Mouse (Mus musculus) thymus, adult 2 months (tissue): ENCODE results near the gene Clybl. TPM values are rescaled to one million over a fixed set of nuclear protein-coding genes. Genes with fewer than 3 reads are reported as not detected.

Experiments used
- DNase-seq: peaks from one replicate; pipeline ENCODE4 v3.0.0; 2021
- H3K27ac ChIP-seq: fragments of 200-500 bp; 2 replicates; pipeline ENCODE4 v1.5.1; 2012; ENCODE audit warnings: low read length, control low read depth; ENCODE audit not compliant: control insufficient read depth, insufficient read depth
- H3K27me3 ChIP-seq: fragments of 200-500 bp; 2 replicates; pipeline ENCODE4 v1.6.1; 2012; ENCODE audit warnings: mild to moderate bottlenecking, low read length, moderate library complexity, mixed read lengths; ENCODE audit not compliant: control insufficient read depth, insufficient read depth
- H3K36me3 ChIP-seq: fragments of 200-500 bp; 2 replicates; pipeline ENCODE4 v1.6.1; 2012; ENCODE audit warnings: mild to moderate bottlenecking, low read length, moderate library complexity; ENCODE audit not compliant: control insufficient read depth, insufficient read depth
- H3K4me1 ChIP-seq: fragments of 200-500 bp; replicated peaks from 2 replicates; pipeline ENCODE4 v1.6.1; 2012; ENCODE audit warnings: low read length; ENCODE audit not compliant: control insufficient read depth, insufficient read depth
- H3K4me3 ChIP-seq: fragments of 200-500 bp; 2 replicates; pipeline ENCODE4 v1.5.1; 2012; ENCODE audit warnings: mild to moderate bottlenecking, low read length, control low read depth, moderate library complexity; ENCODE audit not compliant: control insufficient read depth, insufficient read depth
- CTCF ChIP-seq: fragments of 200-500 bp; IDR thresholded peaks from 2 replicates; pipeline ENCODE4 v1.5.1; 2012; ENCODE audit warnings: mild to moderate bottlenecking, control low read depth, low read length, moderate library complexity, borderline replicate concordance; ENCODE audit not compliant: control insufficient read depth, poor library complexity, insufficient read depth; ENCODE audit errors: extremely low read depth
- POLR2A ChIP-seq: fragments of 200-500 bp; IDR thresholded peaks from 2 replicates; pipeline ENCODE4 v1.6.1; 2012; ENCODE audit warnings: mild to moderate bottlenecking, low read length, control low read depth, moderate library complexity; ENCODE audit not compliant: control insufficient read depth, poor library complexity, insufficient read depth; ENCODE audit errors: extremely low read depth
- WGBS: fragments of 180-500 bp; shearing (Covaris S2); methylation state at CpG from one replicate; pipeline ENCODE4 v1.1.7; 2018; 5-methylcytosine and 5-hydroxymethylcytosine counted together
- polyA plus RNA-seq: library from polyadenylated mRNA; depleted of rRNA; stranded (reverse); fragments of >200 nt; gene quantifications from 2 replicates; pipeline ENCODE4 v1.2.3, GENCODE M21; 2012

Clybl gene
- polyA plus RNA-seq, 1 experiment, result 5.5 TPM

GRCm38 (mm10) chr14:122226666-122227453 lies 45.4 kb downstream of the Clybl start:
- H3K4me1 ChIP-seq, result peaks cover 2% of the 10 kb centered on the region; the same call in 1 of the 2 replicates
- TF ChIP-seq CTCF (no peak), POLR2A (no peak)
- no peak for DNase-seq
- H3K36me3 ChIP-seq, result no peaks in the 10 kb centered on the region
- no peak overlapping the region for H3K4me3 ChIP-seq
- 90% methylated on average over 22 of the region's 22 CpGs for WGBS
- H3K27me3 ChIP-seq, result no peaks in the 10 kb centered on the region
- no peak overlapping the region for H3K27ac ChIP-seq

GRCm38 (mm10) chr14:122227454-122227951 lies 46.0 kb downstream of the Clybl start:
- Histone ChIP-seq H3K27me3 (no peaks in the 10 kb centered on the region), H3K4me3 (no peak overlapping the region), H3K4me1 (peaks cover 2% of the 10 kb centered on the region; the same call in 1 of the 2 replicates), H3K36me3 (no peaks in the 10 kb centered on the region), H3K27ac (no peak overlapping the region)
- no peak for TF ChIP-seq CTCF
- no peak for TF ChIP-seq POLR2A
- no peak for DNase-seq
- 91% methylated on average over 14 of the region's 14 CpGs for WGBS

DNA sequence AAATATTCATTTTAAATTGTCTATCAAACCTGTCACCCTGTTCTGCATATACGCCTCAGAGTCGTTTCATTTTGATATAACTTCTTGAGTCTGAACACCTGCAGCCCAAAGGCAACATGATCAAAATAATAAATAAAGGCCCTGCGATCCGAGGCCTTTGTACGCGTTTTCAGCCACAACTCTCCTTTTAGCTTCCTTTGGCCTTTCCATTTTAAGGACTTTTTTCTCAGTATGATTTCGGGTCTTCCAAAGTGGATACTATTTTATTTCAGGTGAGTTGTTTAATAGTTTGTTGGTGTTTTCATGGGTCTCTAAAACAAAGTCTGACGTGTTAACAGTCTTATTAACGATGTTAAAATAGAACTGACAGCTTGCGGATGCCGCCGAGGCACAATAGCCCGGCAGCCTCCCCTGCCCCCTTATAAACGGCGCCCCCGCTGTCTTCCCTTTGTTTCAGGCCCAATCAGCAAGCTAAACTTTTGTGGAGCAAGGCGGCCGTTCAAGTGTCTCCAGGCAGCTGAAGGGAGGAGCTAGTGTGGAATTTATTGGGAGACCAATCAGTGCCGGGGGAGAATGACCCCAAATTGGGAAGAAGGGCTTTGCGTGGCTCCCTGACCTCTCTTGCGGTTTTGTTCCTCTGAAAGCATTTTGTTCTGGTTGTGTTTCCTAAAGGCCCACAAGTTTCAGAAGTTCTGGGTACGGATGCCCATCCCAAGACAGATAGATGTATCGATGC lies 47.5 kb downstream of the Clybl start:
- no peak overlapping the region for H3K27ac ChIP-seq
- no peaks in the 10 kb centered on the region for H3K36me3 ChIP-seq
- no peak overlapping the region for H3K4me3 ChIP-seq
- H3K27me3 ChIP-seq, result no peaks in the 10 kb centered on the region
- WGBS, result 86% methylated on average over 23 of the region's 23 CpGs
- TF ChIP-seq CTCF (no peak), POLR2A (no peak)
- no peaks in the 10 kb centered on the region for H3K4me1 ChIP-seq
- no peak for DNase-seq

- Histone ChIP-seq H3K4me1 (no peaks in the 10 kb centered on the region), H3K4me3 (no peak overlapping the region), H3K27ac (no peak overlapping the region), H3K27me3 (no peaks in the 10 kb centered on the region), H3K36me3 (no peaks in the 10 kb centered on the region)
- no peak for DNase-seq
- over 99% methylated on average over 5 of the region's 5 CpGs for WGBS
- TF ChIP-seq POLR2A, result no peak
- TF ChIP-seq CTCF, result no peak
Measured at GRCm38 (mm10) chr14:122229988-122230387, 48.5 kb downstream of the Clybl start.

- WGBS, result 92% methylated on average over 14 of the region's 14 CpGs
- DNase-seq, result no peak
- Histone ChIP-seq H3K4me1 (no peaks in the 10 kb centered on the region), H3K27me3 (no peaks in the 10 kb centered on the region), H3K4me3 (no peak overlapping the region), H3K27ac (no peak overlapping the region), H3K36me3 (no peaks in the 10 kb centered on the region)
- TF ChIP-seq CTCF (no peak), POLR2A (no peak)
Measured at GRCm38 (mm10) chr14:122230621-122231025, 49.1 kb downstream of the Clybl start.

GRCm38 (mm10) chr14:122231073-122231472 lies 49.6 kb downstream of the Clybl start:
- H3K4me3 ChIP-seq, result no peak overlapping the region
- no peak for DNase-seq
- H3K36me3 ChIP-seq, result no peaks in the 10 kb centered on the region
- no peaks in the 10 kb centered on the region for H3K4me1 ChIP-seq
- WGBS, result 97% methylated on average over 10 of the region's 10 CpGs
- no peak overlapping the region for H3K27ac ChIP-seq
- TF ChIP-seq CTCF (no peak), POLR2A (no peak)
- no peaks in the 10 kb centered on the region for H3K27me3 ChIP-seq
